Mouse (Mus musculus) ovary, postnatal 10 days (tissue): ENCODE measurements around the gene Fam129a.
"Not testable (repeated sequence)": the region's sequence is repeated elsewhere in the genome, so short reads cannot be mapped to it uniquely, and the experiment has no call there.

Experiments used
- DNase-seq: peaks from one replicate; pipeline ENCODE4 v3.0.0; 2022; ENCODE audit warnings: low spot score

Gene Fam129a

GRCm38 (mm10) chr1:151664837-151665431 is 93.9 kb downstream of the Fam129a start:
- no peak for DNase-seq

GRCm38 (mm10) chr1:151667351-151668074 is 96.5 kb downstream of the Fam129a start:
- no peak for DNase-seq

GRCm38 (mm10) chr1:151670006-151670591 is 99.1 kb downstream of the Fam129a start:
- no peak for DNase-seq

- DNase-seq = no peak
Observed at GRCm38 (mm10) chr1:151675684-151676083, 104.7 kb downstream of the Fam129a start.

- no peak for DNase-seq
Observed at GRCm38 (mm10) chr1:151677185-151677809, 106.3 kb downstream of the Fam129a start.

- no peak for DNase-seq
Observed at GRCm38 (mm10) chr1:151677975-151678374, 107.0 kb downstream of the Fam129a start.

- no peak for DNase-seq
Observed at GRCm38 (mm10) chr1:151679153-151679552, 108.2 kb downstream of the Fam129a start.

GRCm38 (mm10) chr1:151679883-151680613 is 109.1 kb downstream of the Fam129a start:
- DNase-seq = no peak

- no peak for DNase-seq
Observed at GRCm38 (mm10) chr1:151680971-151681370, 110.0 kb downstream of the Fam129a start.

GRCm38 (mm10) chr1:151682896-151683295 is 111.9 kb downstream of the Fam129a start:
- no peak for DNase-seq

GRCm38 (mm10) chr1:151684451-151684892 is 113.5 kb downstream of the Fam129a start:
- no peak for DNase-seq

- no peak for DNase-seq
Observed at GRCm38 (mm10) chr1:151684978-151685377, 114.0 kb downstream of the Fam129a start.

GRCm38 (mm10) chr1:151685666-151686309 is 114.8 kb downstream of the Fam129a start:
- DNase-seq = no peak

- DNase-seq = no peak
Observed at GRCm38 (mm10) chr1:151686696-151687095, 115.7 kb downstream of the Fam129a start.

GRCm38 (mm10) chr1:151689032-151689431 is 118.0 kb downstream of the Fam129a start:
- DNase-seq = no peak

- no peak for DNase-seq
Observed at GRCm38 (mm10) chr1:151689561-151689960, 118.6 kb downstream of the Fam129a start.

GRCm38 (mm10) chr1:151690061-151690460 is 119.1 kb downstream of the Fam129a start:
- DNase-seq = no peak

GRCm38 (mm10) chr1:151690583-151691193 is 119.7 kb downstream of the Fam129a start:
- no peak for DNase-seq

- DNase-seq = not testable (repeated sequence)
Observed at GRCm38 (mm10) chr1:151692867-151693266, 121.9 kb downstream of the Fam129a start.

GRCm38 (mm10) chr1:151696751-151697150 is 125.8 kb downstream of the Fam129a start:
- no peak for DNase-seq
